Mouse (Mus musculus) stomach, postnatal 0 days (tissue): ENCODE data around the gene Bbs4. TPM values are rescaled to one million over a fixed set of nuclear protein-coding genes. Genes with fewer than 3 reads are reported as not detected.

Experiments
- ATAC-seq: fragments of 200-750 bp; cut with Nextera tagmentation; 2 replicates; pipeline ENCODE4 v1.8.0; 2017; ENCODE audit not compliant: low FRiP score, low TSS enrichment
- DNase-seq: peaks from one replicate; pipeline ENCODE4 v3.0.0-alpha.2; 2016; ENCODE audit warnings: low spot score
- H3K27ac ChIP-seq: fragments of 300-500 bp; sonication (generic); replicated peaks from 2 replicates; pipeline ENCODE4 v1.5.1; 2014; ENCODE audit warnings: mild to moderate bottlenecking, control low read depth
- H3K27me3 ChIP-seq: fragments of 300-500 bp; sonication (generic); 2 replicates; pipeline ENCODE4 v1.6.1; 2014; ENCODE audit warnings: low read length; ENCODE audit not compliant: control insufficient read depth, insufficient read depth
- H3K36me3 ChIP-seq: fragments of 300-500 bp; sonication (generic); 2 replicates; pipeline ENCODE4 v1.6.1; 2014; ENCODE audit warnings: low read length, mixed read lengths; ENCODE audit not compliant: control insufficient read depth, insufficient read depth
- H3K4me1 ChIP-seq: fragments of 300-500 bp; sonication (generic); replicated peaks from 2 replicates; pipeline ENCODE4 v1.6.1; 2014; ENCODE audit warnings: antibody characterized with exemption; ENCODE audit not compliant: control insufficient read depth, insufficient read depth
- H3K4me2 ChIP-seq: fragments of 300-500 bp; sonication (generic); replicated peaks from 2 replicates; pipeline ENCODE4 v1.6.1; 2014; ENCODE audit warnings: low read depth, mild to moderate bottlenecking, control low read depth, moderate library complexity
- H3K4me3 ChIP-seq: fragments of 300-500 bp; sonication (generic); 2 replicates; pipeline ENCODE4 v1.5.1; 2014; ENCODE audit warnings: low read depth, low read length, control low read depth
- H3K9ac ChIP-seq: fragments of 300-500 bp; sonication (generic); 2 replicates; pipeline ENCODE4 v1.6.1; 2014; ENCODE audit warnings: mild to moderate bottlenecking, low read length, control low read depth, mixed read lengths
- H3K9me3 ChIP-seq: fragments of 300-500 bp; sonication (generic); 2 replicates; pipeline ENCODE4 v1.6.1; 2016; ENCODE audit warnings: low read length; ENCODE audit not compliant: control insufficient read depth
- CTCF ChIP-seq: IDR thresholded peaks from 2 replicates; pipeline ENCODE4 v1.5.1; 2016; ENCODE audit warnings: antibody characterized with exemption, low read depth, mild to moderate bottlenecking, moderate library complexity
- EP300 ChIP-seq: optimal IDR thresholded peaks from 2 replicates; pipeline ENCODE3; 2016; ENCODE audit warnings: antibody characterized with exemption
- WGBS: fragments of 180-500 bp; shearing (Covaris S2); extraction: QIAGEN DNeasy Blood & Tissue Kit; methylation state at CpG from one replicate; pipeline ENCODE4 v1.1.7; 2014; 5-methylcytosine and 5-hydroxymethylcytosine counted together
- polyA plus RNA-seq: library from polyadenylated mRNA; unstranded; fragments of >200 nt; fragmentation: Nextera tagmentation; extraction: Ambion mirVana; gene quantifications from 2 replicates; pipeline ENCODE4 v1.2.1, GENCODE M21; 2015

Bbs4 gene
- polyA plus RNA-seq, 1 experiment from 2014 or later: 6.7 TPM

GRCm38 (mm10) chr9:59316206-59316605, 37.1 kb downstream of the Bbs4 start:
- Histone ChIP-seq H3K4me1 (no peaks in the 10 kb centered on the region), H3K4me3 (no peak overlapping the region), H3K9me3 (no peaks in the 10 kb centered on the region), H3K4me2 (no peak overlapping the region), H3K27ac (no peak overlapping the region), H3K9ac (no peak overlapping the region), H3K27me3 (no peaks in the 10 kb centered on the region), H3K36me3 (peaks cover 14% of the 10 kb centered on the region)
- ATAC-seq: no peak
- DNase-seq: no peak
- 77% methylated on average over 3 of the region's 3 CpGs for WGBS
- TF ChIP-seq EP300 (no peak), CTCF (no peak)

GRCm38 (mm10) chr9:59311284-59311670, 42.0 kb downstream of the Bbs4 start:
- WGBS: 58% methylated on average over 3 of the region's 3 CpGs
- Histone ChIP-seq H3K9ac (no peak overlapping the region), H3K4me3 (no peak overlapping the region), H3K27ac (peak overlapping the region; percentile 30; the same call in 1 of the 2 replicates), H3K9me3 (no peaks in the 10 kb centered on the region), H3K27me3 (no peaks in the 10 kb centered on the region), H3K4me1 (no peaks in the 10 kb centered on the region), H3K4me2 (no peak overlapping the region; the same call in 1 of the 2 replicates), H3K36me3 (peaks cover 14% of the 10 kb centered on the region)
- TF ChIP-seq EP300 (no peak), CTCF (no peak)
- ATAC-seq (no peak), DNase-seq (no peak)

DNA sequence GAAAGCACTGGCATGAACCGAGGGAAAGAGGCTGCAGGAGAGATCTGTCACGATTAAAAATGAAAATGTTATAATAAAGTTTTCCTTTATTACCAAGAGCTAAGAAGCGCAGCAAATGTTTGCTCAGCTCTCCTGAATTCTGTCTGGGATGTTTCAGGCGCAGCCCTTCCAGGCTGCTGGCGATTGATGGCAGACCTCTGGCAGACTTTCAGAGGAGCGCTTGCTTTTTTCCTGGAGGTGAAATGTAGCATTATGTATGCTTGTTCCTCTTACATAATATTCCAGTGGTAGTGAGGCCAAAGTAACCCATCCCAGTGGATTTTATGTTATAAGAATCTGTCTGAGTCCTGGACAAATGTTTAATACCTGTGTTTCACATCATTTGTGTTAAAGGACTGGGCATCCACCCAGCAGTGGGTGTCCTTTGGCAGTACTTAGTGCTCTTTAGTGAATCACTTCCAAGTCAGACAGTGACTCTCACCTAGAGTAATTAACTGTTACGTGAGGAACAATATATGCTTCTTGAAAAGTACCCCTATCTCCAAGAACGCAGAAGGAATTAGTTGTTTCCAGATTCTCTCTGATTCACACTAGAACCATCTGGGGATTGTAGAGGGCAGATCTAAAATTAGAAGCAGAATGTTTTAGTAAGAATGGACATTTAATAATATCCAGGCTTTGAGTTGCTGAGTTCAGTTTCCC, 42.6 kb downstream of the Bbs4 start:
- Histone ChIP-seq H3K27me3 (no peaks in the 10 kb centered on the region), H3K4me2 (no peak overlapping the region), H3K4me3 (no peak overlapping the region), H3K36me3 (peaks cover 14% of the 10 kb centered on the region), H3K9ac (no peak overlapping the region), H3K9me3 (no peaks in the 10 kb centered on the region), H3K27ac (peak overlapping the region; percentile 30; the same call in 1 of the 2 replicates), H3K4me1 (no peaks in the 10 kb centered on the region)
- TF ChIP-seq EP300: no peak
- no peak for TF ChIP-seq CTCF
- WGBS: 70% methylated on average over 8 of the region's 8 CpGs
- DNase-seq (no peak), ATAC-seq (no peak; the same call in 1 of the 2 replicates)

DNA sequence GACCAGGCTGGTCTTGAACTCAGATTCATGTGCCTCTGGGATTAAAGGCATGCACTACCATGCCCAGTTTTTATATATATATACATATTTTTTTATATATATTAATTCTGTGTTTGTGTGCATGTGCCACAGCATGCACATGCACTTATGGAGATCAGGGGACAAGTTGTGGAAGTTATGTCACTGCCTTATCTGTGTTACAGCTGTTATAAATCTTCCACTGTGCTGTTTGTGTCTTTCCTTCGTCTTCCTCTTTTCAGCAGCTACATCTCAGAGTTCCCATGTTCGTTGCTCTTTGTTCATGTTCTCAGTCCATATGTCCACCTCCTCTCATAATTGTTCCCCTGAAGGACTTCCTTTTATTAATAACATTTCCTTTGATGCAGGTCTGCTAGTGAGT, 45.4 kb downstream of the Bbs4 start:
- ATAC-seq (no peak), DNase-seq (no peak)
- Histone ChIP-seq H3K4me2 (no peak overlapping the region), H3K9ac (no peak overlapping the region), H3K4me3 (no peak overlapping the region), H3K9me3 (no peaks in the 10 kb centered on the region), H3K27ac (no peak overlapping the region), H3K27me3 (no peaks in the 10 kb centered on the region), H3K4me1 (no peaks in the 10 kb centered on the region), H3K36me3 (0 out of 2 replicates have a peak, but pooled peaks cover 3% of the 10 kb centered on the region)
- WGBS: 84% methylated on average over 2 of the region's 2 CpGs
- TF ChIP-seq EP300: no peak
- TF ChIP-seq CTCF: no peak

DNA sequence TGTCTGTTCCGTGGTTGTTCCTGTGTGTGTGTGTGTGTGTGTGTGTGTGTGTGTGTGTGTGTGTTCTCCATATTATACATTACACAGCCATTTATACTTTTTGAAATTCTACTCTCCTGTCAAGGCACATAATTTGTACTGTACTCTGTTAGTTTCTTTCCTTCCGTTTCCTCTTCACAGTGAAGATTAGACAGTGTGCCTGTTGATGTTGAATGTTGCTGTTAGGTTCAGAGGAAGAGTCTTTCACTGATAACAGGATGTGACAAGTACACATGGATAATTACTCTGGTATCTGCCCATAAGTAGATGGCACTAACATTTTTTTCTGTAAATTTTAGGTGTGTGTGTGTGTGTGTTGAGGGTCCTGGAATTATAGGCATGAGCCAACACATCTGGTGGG, 56.9 kb downstream of the Bbs4 start:
- Histone ChIP-seq H3K4me3 (no peak overlapping the region), H3K27me3 (no peaks in the 10 kb centered on the region), H3K27ac (no peak overlapping the region), H3K4me2 (no peak overlapping the region), H3K36me3 (no peaks in the 10 kb centered on the region; the same call in 1 of the 2 replicates), H3K4me1 (no peaks in the 10 kb centered on the region), H3K9me3 (no peaks in the 10 kb centered on the region), H3K9ac (no peak overlapping the region)
- no peak for TF ChIP-seq EP300
- TF ChIP-seq CTCF: no peak
- ATAC-seq (no peak), DNase-seq (no peak)
- WGBS: 81% methylated on average over 2 of the region's 2 CpGs

DNA sequence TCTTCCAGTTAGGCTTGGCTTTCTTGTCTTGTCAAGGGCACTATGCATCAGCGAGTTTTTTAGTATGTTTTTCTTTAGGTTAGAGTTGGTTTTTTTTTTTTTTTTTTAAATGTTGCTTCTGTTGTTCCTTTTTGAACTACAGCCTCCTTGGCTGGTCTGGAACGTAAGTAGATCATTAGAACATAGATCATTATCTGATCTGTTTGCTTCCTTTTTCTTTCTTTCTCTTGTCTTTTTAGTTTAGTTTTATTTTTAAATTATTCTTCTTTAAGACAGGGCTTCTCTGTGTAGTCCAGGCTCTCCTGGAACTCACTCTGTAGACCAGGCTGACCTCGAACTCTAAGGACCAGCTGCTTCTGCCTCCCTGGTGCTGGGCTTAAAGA, 60.8 kb downstream of the Bbs4 start:
- Histone ChIP-seq H3K27ac (no peak overlapping the region), H3K36me3 (no peaks in the 10 kb centered on the region), H3K27me3 (no peaks in the 10 kb centered on the region), H3K4me1 (no peaks in the 10 kb centered on the region), H3K4me3 (peak overlapping the region; percentile 89), H3K9me3 (no peaks in the 10 kb centered on the region), H3K9ac (peak overlapping the region; percentile 88), H3K4me2 (peak overlapping the region; percentile 67)
- no peak for ATAC-seq
- WGBS: 29% methylated on average over 3 of the region's 3 CpGs
- TF ChIP-seq EP300: no peak
- no peak for TF ChIP-seq CTCF
- no peak for DNase-seq
